Mouse (Mus musculus): Measurements from ENCODE around the gene Nvl.

Nvl gene

DNA sequence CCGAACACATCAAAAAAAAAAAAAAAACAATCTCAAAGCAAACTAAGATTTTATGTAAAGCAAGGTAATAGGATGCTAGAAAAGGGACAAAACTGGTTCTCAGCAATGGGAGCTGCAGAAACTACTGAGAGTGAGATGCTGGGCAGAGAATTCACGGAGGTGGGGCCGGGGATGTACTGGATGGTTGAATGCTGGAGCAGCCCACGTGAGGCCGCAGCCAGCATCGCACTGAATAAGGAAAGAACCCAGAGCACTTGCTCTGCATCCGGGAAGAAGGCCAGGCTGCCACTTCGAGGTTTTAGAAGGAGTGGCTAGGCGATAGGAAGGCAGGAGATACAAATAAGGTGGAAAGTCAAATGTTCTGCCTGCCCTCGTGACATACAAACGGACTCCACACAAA, 74.3 kb downstream of the Nvl start:
- DNase-seq (ENCODE audit: low read depth, low spot score): no peak

DNA sequence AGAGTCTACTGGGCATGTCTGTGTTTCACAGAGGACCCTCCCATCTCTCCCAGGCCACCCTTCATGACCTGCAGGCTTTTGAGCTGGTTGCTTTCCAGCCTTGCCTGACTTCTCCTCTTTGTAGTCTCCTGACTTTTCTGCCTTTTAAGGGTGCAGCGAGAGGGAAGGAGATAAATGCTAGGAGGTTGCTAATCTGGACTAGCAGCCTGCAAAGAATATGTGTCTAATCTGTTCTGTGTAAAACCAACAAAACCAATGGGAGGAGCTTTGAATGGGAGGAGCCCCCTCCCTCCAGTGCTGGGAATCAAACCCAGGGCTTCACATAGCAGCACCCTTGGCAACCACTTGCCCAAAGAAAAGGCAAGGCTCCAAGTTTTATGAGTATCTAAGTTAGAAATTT, 75.7 kb downstream of the Nvl start:
- DNase-seq (ENCODE audit: low read depth, low spot score): no peak

DNA sequence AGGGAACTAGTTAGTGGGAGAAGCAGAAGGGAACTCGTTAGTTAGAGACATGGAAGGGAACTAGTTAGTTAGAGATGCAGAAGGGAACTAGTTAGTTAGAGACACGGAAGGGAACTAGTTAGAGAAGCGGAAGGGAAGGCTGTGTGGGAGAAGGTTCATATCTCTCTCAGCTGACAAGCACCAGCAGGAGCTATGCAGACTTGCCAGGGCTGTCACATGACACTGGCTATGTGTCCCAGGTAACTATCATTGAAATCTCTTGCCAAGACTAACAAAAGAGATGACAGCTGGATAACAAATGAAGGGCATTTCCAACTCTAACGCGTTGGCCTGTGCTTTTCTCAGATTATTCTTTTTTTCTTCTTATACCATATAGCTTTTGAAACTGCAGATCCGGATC, 79.4 kb downstream of the Nvl start:
- no peak for DNase-seq (ENCODE audit: low read depth, low spot score)

DNA sequence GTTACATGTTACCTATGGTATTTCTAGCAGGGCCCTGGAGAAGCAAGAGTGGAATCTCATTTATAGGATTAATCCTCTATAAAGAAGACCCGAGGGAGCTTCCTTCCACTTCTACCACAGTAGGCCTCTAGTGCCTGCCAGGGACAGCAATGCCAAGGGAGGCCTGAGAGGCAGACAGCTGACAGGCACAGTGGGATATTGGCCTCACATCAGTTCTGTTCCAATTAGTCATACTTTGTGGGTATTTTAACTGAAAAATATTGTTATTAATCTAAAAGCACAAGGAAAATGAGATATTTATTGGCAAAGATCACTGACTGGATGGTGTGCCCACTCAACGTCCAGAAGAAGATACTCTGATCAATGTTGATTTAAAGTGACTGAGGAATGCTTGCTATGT, 80.0 kb downstream of the Nvl start:
- DNase-seq (ENCODE audit: low read depth, low spot score): no peak

DNA sequence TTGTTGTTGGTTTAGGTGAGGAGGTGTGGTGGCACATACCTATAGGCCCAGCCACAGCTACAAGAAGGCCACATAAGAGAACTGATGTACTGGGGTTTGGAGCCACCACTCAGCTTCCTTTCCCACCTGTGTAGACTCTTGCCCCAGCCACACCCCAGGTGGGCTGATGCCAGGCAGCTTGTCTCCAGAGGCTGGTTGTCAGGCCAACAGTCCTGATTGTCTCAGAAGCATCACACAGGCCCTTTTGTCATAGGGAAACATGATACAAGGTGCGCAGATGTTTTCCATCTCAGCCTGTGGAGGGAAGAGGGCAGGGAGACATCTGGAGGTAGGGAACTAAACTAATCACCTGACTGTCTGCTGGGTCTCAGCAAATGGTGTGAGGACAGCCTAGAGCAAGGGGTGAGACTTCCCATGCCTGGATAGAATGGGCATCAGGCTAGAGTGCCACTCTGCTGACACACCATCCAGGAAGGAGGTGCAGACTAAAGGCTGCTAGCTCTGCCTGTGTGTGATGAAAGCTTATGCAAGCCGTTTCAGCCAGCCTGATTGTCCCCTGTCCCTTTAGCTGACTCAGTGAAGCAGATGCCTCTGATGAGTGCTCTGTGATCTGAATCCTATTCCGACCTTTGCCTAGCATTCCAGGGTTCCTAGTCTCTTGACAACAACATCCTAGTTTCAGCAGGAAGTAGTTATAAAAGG, 82.1 kb downstream of the Nvl start:
- DNase-seq (ENCODE audit: low read depth, low spot score): no peak

DNA sequence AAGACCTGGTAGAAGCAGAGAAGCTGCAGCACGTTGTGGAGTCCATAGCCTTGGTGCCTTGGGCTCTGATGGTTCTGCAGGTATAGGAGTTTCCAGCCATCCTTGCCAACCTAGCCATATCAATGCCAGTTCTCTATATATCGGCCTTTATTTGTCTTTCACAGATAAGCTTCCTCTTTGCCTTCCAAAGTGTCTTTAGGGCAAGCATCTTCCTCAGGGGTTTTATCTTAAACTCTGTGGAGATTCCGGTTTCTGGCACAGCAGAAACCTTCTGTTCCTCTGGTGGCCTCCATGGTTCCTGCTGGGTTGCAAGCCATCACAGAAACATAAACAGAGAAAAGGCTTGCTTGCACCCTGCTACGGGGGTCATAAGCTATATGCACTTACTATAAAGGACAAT, 91.1 kb downstream of the Nvl start:
- DNase-seq (ENCODE audit: low read depth, low spot score): no peak

DNA sequence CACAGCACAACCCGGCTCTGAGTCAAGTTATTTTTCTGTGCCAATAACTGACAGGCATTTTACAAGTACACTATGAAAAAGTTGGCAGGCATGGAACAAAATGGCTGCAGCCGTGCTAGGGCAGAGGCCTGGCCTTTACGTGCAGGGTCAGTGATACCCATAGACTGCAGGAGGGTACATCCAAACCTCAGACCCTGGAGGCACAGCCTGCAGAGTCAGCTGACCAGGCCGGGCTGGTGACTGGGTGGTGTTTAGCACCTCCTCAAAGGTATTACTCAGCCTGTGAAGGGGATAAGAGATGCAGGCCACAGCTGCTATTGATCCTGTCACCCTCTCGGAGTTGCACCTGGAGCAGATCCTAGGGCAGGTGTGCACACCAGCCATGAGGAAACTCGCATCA, 93.1 kb downstream of the Nvl start, which contains the start of gene 9130409I23Rik:
Gene 9130409I23Rik, plus strand, starts transcription at position 301 of the 400 bp plus-strand sequence.
- no peak for DNase-seq (ENCODE audit: low read depth, low spot score)

GRCm38 (mm10) chr1:181049328-181049842, 94.6 kb downstream of the Nvl start:
- DNase-seq (ENCODE audit: low read depth, low spot score): no peak

- DNase-seq (ENCODE audit: low read depth, low spot score): no peak
These were observed 96.5 kb downstream of the Nvl start for GRCm38 (mm10) chr1:181047520-181047919.

- DNase-seq (ENCODE audit: low read depth, low spot score): no peak
These were observed 104.4 kb downstream of the Nvl start for GRCm38 (mm10) chr1:181039652-181040051.

GRCm38 (mm10) chr1:181037623-181038022, 106.4 kb downstream of the Nvl start:
- no peak for DNase-seq (ENCODE audit: low read depth, low spot score)

All from skeletal muscle tissue, adult 2 months (tissue).